Mouse (Mus musculus) R1 (cell line): ENCODE measurements at regions not wholly inside any gene's neighbourhood (a gene's known extent, or its start where the extent isn't known, plus 50 kb on each side); places are given as distances from the start of the nearest gene placed in this dataset.

Source experiments
- DNase-seq: peaks from one replicate; pipeline ENCODE4 v3.0.0-alpha.2; 2018; ENCODE audit warnings: low read depth, low spot score

DNA sequence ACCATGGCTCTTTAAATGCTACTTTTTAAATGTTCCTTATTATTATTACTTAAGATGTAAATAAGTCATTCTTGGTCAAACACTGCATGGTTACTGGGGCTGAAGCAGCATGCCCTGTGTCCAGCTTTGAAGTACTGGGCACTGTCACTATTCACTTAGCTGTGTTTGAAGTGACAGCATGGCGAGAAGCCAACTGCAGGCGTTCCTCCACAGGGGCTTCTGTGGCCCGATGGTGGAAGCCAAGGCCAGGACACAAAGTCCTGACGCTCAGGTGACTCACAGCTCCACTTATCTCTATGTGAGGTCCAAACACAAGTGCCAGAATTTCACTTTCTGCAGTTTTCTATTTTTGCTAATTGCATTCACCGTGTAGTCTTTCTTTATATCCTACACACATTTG lies 65.3 kb downstream of the Cdca7 start:
- no peak for DNase-seq

DNA sequence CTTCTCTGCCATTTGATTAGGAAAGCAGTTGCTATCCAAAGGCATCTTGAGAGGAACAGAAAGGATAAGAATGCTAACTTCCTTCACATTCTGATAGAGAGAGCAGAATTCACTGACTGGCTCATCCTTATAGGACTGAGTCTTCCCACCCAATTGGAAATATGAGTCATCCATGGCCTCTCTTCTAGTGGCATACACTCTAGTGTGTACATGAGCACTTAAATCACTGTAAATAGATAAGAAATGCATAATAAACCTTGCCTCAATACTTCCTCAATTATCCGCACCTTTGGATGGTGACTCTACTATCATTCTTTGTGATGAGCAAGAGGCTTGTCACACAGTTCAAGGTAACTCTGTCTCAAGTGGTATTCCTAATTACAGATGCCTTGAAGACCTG lies 69.5 kb downstream of the Cdca7 start:
- no peak for DNase-seq

DNA sequence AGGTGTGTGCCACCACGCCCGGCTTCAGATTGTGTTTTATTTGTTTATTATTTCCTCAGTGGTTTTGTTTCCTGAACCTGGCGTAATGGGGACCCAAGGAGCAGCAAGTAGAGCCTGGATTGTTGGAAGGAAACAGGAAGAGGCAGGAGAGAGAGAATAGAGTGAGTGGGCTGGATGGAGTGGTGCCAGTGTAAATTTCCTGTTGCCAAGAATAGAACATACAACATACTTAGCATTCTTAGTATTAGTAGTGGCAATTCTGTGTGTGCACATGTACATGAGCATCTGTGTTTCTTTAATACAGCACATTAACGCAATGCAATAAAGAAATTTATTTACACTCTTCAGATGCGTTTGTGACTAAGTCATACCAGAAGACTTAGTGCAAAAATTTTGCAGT lies 70.5 kb downstream of the Cdca7 start:
- DNase-seq = no peak

DNA sequence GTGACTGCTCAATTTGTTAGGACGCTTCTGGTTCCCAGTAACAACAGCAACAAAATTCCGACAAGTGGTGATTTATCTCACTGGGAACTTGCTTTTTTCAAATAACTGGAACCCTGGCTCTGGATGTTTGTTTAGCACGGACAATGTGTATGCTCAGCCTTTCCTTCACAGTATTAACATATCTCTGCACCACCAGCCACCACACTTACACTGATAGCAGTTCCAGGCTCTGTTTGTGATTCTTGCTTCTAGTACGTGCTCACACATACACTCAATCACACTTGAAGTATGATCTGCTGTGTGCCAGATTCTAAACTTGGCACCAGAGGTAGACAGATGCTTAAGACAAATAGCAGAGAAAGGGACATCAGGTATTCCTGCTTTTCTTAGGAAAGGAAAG lies 71.0 kb downstream of the Cdca7 start:
- DNase-seq = no peak

DNA sequence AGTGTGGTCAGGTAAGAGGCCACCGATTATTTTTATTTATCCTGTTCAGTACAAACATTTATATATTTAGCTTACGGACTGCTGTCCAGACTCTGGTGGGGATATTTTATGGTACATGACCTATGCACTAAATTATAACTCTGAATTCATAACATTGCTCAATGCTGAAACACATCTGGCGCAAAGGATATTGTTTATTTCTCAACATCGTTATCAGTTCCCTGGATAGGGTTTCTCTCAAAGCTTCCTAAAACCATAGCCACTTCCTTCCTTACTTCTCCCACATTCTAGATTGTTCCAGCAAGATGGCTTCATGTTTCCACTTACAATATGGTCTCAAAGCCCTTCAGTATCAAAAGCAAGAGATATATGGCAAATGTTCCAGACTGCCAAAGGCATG lies 75.3 kb downstream of the Cdca7 start:
- no peak for DNase-seq

DNA sequence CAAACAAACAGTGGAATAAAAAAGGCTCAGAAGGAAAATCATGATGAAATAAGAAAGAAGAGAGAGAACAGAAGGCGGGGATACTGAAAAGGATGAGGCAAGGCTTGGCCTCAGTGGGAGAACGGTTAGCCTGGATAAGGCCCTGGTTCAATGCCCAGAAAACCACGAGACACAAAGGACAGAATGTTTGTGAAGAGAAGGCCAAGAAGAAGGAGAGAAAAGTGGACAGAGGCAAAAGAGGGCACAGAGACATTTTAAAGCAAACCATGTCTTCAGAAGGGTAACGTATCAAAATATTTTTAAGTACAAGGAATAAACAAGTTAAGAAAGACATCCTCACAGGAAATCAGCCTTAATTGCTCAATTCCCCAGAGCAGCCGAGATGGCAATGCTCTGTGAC lies 78.6 kb downstream of the Cdca7 start:
- no peak for DNase-seq

DNA sequence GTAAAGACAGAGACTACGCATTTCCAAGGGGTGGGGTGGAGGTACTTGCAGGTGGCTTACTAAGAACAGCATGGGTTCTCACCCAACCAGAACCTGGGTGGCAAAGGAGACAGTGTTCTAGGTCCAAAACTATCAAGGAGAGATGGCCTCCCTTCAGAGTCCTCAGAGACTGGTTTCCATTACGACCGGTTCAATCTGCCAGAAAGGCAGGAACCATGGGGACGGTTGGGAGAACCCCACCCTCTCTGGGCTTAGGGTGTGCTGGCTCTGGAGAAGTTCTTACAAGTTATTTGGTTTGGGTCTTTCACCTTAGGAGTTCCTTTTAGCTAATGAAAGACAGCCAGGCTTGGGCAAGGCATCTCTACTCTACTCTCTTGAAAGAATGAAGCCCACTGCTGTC lies 79.2 kb downstream of the Cdca7 start:
- DNase-seq = no peak

DNA sequence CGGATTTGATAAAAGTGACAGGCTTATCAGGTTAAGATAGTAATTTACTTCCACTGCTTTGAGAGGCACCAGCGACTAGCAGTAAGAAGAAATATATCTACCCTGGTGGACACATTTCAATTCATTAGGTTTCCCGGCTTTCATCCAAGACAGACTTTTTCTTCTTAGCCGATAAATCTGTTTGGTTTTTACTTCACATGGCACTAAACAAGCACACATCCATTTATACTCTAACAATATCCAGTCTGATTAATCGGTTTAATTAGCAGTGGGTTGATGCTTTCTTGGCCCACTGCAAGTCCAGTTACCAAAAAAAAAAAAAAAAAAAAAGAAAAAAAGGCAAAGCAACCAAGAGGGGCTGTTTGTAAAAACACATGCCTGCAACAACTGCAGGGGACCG lies 79.6 kb downstream of the Cdca7 start:
- no peak for DNase-seq

DNA sequence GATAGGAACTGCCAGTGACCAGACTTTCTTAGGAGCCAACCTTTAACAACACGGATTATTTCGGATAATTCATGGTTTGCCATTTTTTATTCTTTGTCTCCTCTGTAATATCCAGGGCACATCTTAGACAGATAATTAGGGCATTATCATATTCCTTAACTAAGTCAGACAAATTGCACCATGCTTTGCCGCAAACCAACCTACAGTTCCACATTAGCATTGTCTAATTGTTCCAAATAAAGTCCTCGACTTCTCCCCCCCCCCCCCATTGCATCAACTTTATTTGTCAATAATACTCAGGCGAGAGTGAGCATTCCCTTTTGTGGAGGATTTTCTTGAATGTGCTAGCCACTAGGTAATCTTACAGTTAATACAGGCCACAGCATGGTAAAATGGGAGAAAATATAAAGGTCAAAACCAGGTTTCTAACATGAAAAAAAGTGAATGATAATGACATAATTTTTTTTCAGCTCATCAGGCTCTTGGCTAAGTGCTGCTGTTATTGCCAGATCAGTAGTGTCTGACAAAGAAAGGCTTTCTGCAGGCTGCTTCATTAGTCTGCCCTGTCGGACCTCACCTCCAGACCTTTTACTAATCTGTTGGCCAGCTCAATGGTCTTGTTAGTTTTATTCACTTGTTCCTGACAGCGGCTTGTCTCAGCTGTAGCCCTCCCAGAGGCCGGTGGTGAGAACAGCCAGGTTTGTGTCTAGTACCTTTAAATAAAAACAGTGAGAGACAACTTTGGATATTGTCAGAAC lies 80.3 kb downstream of the Cdca7 start:
- no peak for DNase-seq

DNA sequence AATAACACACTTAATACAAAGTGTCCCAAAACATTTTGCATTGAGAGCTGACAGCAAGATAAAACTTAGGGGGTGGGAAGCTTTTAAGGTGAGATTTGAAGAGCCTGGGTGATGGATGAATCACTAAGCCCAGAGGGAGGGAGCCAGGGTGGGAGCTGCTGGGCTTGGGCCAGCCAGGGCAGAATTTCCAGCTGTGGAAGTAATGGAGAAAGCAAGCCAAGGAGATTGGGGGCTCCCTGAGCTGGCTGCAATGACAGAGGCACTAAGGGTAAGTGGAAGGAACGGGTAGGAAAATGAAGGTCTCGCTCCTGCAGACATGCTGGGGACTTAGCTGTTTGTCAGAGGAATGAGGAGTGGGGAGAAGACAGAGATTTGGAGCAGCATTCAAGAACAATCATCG lies 81.2 kb downstream of the Cdca7 start:
- no peak for DNase-seq

DNA sequence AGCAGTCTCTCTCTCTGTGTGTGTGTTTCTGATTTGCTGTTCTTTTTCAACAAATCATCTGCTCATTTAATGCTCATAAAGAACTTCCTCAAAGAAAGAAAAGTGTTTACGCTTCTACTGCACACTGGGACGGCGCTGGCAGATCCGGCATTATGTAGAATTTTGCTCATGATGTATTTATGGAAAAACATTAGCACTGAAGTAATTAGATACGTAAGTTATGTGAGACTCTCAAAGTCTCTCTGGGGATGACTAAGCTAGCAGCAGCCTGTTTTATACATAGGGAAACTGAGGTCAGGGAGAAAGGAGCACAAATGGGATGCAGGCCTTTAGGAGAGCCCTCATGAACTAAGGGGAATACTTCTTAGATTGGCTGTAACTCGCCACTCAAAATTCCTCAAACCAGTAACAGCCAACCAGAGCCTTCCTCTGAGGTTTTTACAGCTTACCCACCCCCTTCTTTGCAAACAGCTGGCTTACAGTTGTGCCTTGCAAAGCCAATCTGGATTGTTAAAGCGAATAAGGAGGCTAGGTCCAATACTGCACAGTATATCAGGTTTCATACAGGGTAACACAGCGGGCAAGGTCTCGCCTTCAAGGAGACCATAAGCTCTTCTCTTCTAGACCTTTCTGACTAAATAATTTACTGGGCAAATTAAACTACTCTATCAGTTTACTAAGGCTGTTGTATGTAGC lies 81.8 kb downstream of the Cdca7 start:
- DNase-seq = no peak

DNA sequence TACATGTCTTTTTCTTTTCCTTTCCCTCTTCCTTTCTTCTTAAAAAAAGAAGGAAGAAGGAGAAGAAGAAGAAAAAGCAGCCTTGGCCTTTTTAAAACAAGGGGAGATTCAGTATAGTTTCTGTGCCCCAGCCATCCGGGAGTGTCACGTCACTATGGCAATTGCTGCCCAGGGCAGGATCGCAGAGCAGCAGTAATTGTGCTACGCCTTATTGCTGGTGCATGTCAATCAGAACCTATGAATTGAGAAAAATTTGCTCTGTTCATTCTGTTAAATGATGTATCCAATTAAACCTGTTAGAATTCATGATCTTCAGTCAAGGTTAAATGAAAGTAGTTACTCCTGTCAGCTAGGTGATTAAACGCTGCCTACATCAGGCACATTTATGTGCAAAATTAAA lies 85.4 kb downstream of the Cdca7 start:
- no peak for DNase-seq

DNA sequence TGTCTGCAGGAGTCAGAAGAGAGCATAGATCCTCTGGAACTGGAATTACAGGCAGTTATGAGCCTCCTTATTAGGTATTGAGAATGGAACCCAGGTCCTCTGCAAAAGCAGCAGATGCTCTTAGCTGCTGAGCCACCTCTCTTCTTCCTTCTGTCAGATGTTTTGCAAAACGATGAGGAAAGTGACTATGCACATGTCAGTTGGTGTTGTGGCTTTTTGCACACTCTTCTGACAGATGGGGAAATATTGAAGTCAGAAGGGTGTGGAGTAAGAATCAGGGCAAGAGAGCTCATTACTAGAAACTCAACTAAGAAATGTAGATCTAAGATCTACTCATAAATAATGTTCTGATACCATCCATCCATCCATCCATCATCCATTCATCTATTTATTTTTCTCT lies 102.4 kb downstream of the Cdca7 start:
- no peak for DNase-seq

DNA sequence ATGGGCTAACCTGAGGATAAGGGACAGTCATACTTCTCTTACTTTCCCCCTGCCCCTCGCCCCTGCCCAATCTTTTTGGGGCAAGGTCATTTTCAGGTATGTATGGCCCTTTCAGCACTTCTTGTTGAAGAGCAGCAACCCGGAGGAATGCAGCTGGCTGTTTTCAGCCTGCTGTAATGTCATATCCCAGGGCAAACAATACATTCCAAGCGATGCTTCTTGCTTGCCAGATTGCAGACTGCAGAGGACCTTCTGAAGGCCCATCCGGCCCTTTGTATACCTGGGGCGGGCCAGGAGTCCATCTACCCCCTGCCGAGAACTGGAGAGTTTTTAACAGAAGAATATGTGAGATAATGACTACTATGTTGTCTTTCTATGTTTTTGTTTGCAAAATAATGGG lies 105.2 kb downstream of the Cdca7 start:
- DNase-seq = peak; percentile 57

DNA sequence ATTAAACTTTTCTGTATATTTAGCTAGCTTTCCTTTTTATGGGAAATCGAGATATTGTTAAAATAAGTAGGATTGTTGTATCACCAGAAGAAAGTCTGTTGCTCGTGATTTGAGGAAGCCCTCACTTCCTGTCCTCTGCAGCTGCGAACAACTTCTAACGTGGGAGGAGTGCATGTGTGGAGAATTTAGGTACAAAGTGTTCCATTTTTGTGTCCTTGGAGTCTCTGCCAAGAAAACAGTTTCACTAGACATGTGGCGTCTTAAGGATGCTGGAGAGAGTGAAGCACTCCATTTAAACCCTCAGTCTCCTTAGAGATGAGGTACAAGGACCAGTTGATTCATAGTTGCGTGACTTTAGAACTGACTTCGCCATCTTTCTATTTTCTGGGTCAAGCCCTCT lies 112.9 kb downstream of the Cdca7 start:
- DNase-seq = no peak

DNA sequence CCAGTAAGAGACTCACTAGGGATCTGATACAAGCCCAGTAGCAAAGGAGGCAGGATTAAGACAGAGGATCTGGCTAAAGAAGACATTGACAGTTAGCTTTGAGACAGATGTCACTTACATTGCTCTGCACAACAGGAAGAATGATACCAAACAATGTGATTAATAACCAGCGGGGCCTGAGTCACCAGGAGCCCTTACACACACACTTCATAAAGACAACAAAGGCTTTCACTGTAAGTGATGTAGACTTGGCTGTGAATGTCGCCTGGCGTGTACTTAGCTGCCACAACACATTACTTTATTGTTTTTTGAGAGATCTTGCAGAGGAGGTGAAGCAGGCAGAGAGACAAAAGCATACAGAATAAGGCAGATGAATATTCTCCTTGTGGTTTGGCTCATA lies 116.1 kb downstream of the Cdca7 start:
- DNase-seq = no peak

DNA sequence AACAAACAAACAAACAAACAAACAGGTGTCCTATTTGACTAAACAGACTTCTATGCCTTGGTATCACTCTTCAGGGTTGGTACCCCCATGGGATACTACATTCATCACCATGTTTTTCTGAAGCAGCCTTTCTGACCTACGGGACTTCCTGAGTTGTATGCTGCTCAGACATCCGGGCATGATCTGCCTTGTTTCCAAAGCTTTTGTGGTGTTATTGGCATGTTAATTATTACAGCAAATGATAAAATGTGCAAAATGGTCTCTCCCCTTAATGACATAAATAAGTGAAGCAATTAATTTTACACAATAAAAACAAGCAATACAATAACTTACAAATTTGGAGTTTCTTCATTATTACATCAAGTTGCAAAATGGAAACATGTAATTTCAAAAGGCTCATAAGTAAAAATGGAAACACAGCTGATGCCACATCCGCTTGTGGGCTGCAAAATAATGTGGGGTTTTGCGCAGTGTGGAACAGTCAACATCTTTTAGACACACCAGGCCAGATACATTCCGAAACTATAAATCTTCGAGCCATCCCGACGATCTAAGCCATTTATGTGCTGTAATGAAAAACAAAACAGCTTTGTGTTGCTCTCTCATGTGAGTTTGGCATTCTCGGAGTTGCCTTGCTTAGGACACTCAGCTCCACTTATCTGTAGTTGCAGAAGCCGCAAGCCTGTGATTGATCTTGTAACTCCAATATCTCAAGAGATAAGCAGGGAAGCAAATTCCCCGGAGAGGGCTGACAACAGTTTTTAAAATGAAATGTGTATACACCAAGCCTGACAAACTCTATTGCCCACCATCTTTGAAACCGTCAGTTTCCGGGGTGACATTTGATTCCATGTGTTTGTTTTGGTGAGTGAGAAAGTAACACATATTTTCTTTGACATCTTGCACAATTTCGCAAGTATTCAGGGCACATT lies 121.3 kb downstream of the Cdca7 start:
- DNase-seq = no peak

DNA sequence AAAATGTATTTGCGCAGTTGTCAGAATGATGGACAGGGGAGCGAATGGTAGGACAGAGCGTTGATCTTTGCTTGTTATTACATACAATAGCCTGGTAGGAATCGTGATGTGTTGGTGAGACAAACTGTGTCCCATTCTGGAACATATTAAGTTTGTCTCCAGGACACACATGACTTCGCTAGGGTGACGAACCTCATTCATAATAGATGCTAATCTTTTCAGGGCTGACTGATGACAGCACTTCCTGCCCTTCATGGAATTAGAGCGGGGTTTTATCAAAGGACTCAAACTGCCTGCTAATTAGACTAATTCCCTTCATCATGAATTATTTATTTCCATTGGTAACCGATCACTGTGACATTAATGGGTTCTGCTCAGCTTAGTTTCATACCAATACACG lies 122.0 kb downstream of the Cdca7 start:
- DNase-seq = no peak

DNA sequence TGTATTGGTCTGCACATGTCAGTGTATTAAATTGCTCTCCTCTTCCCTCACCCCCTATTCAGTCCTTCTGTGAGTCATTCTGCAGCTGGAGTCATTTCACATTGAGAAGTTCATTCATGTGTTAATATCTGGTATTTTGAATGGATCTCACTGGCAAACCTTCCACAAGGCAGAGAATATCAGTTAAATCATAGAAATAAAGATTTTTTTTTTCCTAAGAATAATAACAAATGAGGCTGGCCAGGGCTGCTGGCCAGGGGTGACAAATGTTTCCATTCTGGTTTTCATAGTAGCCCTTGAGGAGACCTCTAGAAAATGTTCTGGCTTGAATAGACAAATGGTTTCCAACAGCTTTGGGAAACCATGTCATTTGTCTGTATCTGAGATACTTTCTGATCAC lies 124.8 kb downstream of the Cdca7 start:
- no peak for DNase-seq

DNA sequence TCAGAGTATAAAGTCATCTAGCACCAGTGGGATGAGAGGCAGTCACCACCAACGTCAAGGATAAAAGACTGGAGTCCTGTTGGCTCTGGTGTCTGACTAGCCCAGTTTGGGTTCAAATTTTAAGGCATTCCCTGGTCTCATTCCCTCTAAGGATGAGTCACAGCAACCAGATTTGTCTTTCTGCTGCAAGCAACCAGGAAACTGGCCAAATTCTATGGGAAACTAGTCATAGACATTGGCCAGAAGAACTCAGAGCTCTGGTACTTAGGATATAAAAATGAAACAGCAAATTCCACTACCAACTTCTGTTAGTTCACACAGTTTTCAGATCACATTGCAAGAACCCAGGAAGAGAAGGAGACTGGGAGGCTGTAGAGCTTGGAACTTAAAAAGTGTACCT lies 126.2 kb downstream of the Cdca7 start:
- DNase-seq = no peak

DNA sequence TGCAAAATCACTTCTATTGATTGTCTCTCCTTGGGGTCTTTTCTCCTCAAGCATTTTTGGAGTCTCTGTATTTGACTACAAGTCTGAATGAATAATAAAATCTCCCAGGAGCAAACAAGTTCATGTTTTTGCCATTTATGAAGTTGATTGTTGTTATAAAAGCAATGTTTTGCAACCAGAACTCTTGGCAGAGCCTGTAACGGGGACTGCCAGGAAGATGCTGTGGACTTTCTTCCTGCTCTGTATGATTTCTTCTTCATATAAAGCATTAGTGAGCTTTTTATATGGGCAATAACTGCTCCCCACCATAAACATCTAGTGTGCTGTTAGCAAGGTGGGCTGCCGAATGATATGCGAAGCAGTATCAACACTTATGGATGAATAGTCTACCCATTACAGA lies 136.3 kb downstream of the Cdca7 start:
- DNase-seq = no peak

DNA sequence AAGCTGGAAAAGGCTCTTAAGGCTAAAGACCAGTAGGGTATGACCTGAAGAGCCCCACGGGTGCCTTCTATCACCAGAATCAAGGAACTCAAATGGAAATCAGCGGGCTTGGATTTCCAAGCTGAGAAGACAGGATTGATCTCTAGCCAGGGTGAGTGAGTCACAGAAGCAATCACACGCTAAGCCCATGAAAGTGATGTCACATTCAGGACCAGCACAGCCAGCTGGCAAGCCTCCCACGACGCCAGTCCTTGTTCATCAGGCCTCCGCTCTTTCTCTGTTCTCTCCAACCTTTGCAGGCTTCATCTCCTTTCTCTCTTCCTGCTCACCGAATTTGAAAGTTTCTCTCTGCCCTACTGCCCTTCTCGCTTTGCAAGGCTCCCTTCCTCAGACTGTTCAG lies 138.3 kb downstream of the Cdca7 start:
- no peak for DNase-seq

DNA sequence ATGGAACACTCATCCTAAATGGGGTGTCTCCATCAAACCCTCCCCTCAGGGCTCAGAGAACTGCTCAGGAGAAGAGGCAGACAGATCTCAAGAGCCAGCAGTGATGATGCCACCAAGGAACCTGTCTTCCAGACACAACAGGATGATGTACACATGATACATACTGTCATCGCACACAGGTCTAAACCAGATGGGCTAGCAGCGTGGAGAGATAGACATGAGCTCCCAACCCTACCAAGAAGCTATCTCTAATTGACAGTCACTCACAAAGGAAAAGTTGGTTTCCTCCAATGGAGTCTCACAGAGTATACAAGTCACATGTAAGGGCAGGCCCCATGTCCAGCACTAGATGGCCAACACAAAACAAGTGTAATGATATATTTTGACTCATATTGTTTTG lies 139.9 kb downstream of the Cdca7 start:
- no peak for DNase-seq
